Mouse (Mus musculus): ENCODE data around the gene Ninj2.

Gene Ninj2

DNA sequence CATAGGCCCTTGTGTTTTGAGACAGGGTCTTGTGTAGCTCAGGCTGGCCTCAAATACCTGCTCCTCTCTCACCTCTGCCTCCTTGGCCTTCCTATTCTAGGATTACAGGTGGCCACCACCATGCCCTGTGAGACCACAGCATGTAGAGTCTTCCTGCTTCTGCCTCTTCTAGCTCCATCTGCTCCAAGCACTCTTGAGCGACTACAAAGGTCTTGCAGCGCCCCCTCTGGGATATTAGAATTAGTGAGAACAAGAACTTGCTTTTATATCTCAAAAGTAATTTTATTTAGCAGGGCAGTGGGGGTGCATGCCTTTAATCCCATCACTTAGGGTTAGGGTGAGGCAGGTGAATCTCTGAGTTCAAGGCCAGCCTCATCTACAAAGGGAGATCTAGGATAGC, 103.7 kb downstream of the Ninj2 start:
- no peak for DNase-seq (ENCODE audit: low read depth, low spot score)

GRCm38 (mm10) chr6:120197964-120198363, 104.8 kb downstream of the Ninj2 start:
- peak; percentile 67 for DNase-seq (ENCODE audit: low read depth, low spot score)

DNA sequence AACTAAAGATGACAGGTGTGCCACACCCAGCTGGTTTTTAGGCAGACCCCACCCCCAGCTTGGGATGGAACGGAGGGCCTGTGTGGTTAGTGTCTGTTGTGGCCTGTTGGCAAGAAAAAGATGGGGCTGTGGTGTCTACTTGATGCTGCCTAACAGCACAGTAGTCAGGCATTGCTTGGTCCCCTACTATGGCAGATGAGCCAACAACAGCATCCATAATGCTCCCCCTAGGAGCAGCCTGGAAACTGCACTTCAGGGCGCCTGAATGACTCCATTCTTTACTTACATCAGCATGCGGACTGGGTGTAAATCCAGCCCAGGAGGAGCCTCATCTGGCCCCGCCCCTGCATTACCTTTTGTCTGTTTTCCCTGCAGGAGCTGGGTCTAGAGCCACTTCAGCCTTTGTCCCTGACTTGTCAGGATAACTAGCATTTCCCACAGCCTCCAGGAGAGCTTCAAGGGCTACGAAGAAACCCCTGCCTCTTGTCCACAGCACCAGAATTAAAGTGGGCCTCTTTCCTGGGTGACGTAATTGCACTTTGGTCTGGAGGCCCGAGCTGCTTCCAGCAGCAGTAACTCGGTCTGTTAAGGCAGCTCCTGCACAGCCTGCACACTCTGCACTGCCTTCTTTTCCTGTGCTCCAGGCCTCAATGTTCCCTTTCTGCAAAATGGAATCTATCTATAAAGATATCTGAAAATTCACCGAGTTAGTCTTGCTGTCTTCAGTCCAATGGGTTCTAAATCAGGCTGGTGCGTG, 106.7 kb downstream of the Ninj2 start:
- DNase-seq (ENCODE audit: low read depth, low spot score): no peak

GRCm38 (mm10) chr6:120201956-120202355, 108.8 kb downstream of the Ninj2 start:
- DNase-seq (ENCODE audit: low read depth, low spot score): no peak

- no peak for DNase-seq (ENCODE audit: low read depth, low spot score)
Observed at GRCm38 (mm10) chr6:120202406-120202805, 109.3 kb downstream of the Ninj2 start.

GRCm38 (mm10) chr6:120206586-120206985, 113.4 kb downstream of the Ninj2 start:
- no peak for DNase-seq (ENCODE audit: low read depth, low spot score)

GRCm38 (mm10) chr6:120211536-120211935, 118.4 kb downstream of the Ninj2 start:
- DNase-seq (ENCODE audit: low read depth, low spot score): no peak

- DNase-seq (ENCODE audit: low read depth, low spot score): peak; percentile 68
Observed at GRCm38 (mm10) chr6:120216702-120217101, 123.6 kb downstream of the Ninj2 start.

DNA sequence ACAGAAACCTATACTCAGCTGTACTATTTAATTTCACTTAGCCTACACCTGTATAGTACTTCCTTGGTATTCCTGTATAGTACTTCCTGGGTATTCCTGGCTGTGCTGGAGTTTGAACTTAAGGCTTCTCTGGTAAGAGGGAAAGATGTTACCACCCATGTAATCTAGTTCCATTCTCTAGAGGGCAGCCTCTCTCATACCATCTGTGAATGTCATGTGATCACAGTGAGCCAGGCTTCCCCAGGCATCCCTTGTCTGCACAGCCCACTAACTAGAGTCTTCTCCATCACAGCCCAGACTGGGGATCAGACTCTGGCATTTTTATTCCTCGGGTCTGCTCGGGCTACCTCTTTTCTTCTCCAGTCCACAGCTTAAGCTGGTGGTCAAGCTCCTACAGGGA, 126.1 kb downstream of the Ninj2 start:
- DNase-seq (ENCODE audit: low read depth, low spot score): no peak

GRCm38 (mm10) chr6:120222669-120223068, 129.5 kb downstream of the Ninj2 start:
- no peak for DNase-seq (ENCODE audit: low read depth, low spot score)

DNA sequence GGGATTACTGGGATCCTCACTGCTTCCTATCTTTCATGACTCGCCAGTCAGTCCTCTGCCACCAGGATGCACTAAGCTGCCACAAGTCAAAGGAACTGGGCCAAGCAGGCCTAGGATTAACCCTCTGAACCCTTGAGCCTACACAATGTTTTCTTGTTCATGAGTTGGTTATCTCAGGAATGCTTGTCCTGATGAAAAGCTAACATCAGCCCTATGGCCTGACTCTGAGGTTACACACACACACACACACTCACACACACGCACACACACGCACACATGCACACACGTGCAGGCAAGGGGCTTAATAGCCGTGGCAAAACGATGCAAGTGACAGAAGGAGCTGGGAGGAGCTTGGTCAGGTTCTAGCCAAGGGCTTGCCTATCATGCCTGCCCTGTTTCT, 132.2 kb downstream of the Ninj2 start:
- no peak for DNase-seq (ENCODE audit: low read depth, low spot score)

DNA sequence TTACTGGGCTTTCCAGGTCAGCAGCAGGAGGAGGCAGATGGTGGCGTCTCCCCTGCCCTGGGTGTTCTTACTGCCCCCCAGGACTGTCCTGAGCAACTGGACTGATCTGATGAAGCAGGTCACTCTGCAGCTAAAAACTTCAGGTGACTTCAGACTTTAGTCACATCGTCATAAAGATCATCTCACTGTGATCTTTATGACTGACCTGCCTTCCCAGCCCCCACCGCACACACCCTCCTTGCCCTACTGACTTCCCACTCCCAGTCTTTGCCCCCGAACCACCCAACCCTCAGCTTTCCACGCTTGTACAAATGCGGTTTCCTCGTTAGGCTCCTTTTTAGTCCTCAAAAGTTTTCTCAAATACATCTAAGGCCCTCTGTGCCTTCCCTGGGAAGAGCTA, 133.9 kb downstream of the Ninj2 start:
- DNase-seq (ENCODE audit: low read depth, low spot score): no peak

DNA sequence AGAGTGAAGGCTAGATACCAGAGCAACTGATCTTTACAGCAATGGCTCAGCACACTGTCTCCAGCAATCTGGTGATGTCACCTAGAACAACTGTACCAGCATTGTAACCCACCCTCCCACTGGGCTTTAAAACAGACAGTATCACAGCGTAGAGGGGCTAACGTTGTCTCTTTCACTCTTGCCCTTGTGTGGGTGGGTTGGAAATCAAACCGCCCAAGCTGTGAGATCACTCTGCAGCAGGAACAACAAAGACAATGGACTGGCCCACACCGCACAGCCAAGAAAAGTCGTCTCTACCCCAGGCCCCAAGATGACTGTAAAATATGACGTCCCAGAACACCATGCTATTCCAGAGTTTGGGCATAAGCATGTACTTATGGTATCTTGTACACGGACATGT, 136.7 kb downstream of the Ninj2 start:
- no peak for DNase-seq (ENCODE audit: low read depth, low spot score)

DNA sequence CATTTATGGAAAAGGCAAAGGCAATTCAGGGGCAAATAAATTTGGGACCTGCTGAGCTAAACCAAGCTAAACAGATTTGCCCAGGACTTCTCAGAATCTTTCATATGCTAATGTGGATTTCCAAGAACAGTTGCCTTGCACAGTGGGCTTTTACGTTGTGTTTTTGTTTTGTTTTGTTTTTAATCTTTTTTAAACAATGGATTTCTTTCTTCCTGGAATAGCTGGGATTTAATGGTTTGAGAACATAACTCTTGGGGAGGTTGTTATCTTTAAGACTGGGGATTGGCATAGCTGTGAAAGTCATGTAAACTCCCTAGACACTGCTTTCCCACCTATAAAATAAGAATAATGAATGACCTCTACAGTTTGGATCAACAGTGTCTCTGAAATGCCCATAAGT, 137.3 kb downstream of the Ninj2 start:
- no peak for DNase-seq (ENCODE audit: low read depth, low spot score)

DNA sequence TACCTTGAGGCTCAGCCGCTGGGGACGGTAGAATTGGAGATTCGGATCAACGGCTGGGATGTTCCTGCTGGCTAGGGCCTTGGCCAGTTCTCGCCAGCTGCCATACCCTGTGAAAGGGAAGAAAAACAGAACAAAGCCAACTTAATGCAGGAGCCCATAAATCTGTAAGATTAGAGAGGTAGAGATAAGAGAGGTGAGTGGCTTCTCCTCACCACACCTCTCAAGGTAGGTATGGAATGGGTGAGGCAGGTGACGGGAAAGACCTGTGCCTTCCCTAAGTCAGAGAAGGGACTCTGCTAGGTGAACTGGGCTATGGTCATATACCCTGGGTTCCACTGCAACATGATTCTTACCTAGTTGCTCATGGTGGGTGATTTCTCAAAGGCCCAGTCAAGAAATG, 139.7 kb downstream of the Ninj2 start:
- no peak for DNase-seq (ENCODE audit: low read depth, low spot score)

DNA sequence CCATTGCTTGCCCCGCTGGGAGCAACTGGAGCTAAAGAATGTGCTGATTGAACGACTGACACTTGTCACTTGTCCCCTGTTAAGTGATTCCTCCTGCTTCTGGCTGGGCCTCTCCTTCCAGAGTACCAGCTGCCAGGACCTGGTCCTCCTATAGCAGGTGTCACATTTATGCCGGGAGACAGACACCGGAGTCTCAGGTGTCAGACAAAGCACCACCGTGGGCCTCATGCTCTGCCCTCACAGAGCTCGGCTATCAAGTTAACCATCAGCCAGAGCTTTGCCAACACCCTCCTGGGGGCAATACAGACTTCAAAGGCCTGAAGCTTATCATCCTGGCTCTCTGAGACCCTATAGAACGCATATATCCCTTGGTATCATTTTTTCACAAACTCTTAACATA, 142.7 kb downstream of the Ninj2 start:
- DNase-seq (ENCODE audit: low read depth, low spot score): no peak

- DNase-seq (ENCODE audit: low read depth, low spot score): no peak
Observed at GRCm38 (mm10) chr6:120240461-120240860, 147.3 kb downstream of the Ninj2 start.

DNA sequence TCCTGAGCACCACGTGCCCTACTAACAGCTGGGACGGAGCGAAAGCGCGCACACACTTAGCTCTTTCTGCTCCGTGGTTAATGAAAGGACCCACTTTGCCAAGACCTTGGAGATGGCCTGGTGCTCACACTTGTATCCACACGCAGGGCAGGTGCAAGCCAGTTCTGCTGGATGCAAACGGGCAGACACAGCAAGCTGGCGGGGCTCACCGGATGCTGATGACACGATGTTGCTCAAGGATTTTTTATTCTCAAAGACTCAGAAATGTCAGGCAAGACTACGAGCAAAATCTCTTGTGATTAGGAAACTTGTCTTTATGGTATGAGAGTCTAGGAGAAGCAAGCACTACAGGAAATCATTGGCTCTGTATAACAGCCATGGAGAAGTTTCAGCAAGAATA, 148.3 kb downstream of the Ninj2 start:
- no peak for DNase-seq (ENCODE audit: low read depth, low spot score)

- DNase-seq (ENCODE audit: low read depth, low spot score): no peak
Observed at GRCm38 (mm10) chr6:120242530-120242929, 149.4 kb downstream of the Ninj2 start.

DNA sequence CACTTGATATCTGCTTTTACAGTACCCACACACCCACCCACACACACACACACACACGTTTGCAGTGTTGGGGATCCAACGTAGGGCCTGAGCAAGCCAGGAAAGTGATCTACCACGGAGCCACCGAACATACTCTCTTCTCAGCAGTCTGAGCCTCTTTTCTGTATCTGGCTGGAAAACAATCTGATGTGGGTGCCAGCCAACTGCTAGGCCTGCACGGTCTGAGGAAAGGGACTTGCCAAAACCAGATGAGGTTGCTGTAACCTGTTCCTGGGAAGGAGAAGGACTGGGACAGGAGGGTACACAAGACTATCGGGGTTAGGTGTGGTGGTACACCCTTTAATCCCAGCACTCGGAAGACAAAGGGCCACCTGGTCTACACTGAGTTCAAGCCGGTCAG, 150.1 kb downstream of the Ninj2 start:
- DNase-seq (ENCODE audit: low read depth, low spot score): no peak

GRCm38 (mm10) chr6:120246676-120247075, 153.5 kb downstream of the Ninj2 start:
- DNase-seq (ENCODE audit: low read depth, low spot score): no peak

GRCm38 (mm10) chr6:120249831-120250230, 156.7 kb downstream of the Ninj2 start:
- no peak for DNase-seq (ENCODE audit: low read depth, low spot score)
